Mouse (Mus musculus): ENCODE data around the gene Gcg. TPM values are rescaled to one million over a fixed set of nuclear protein-coding genes. Genes with fewer than 3 reads are reported as not detected.

The Gcg gene
- total RNA-seq (2023) = not detected

GRCm38 (mm10) chr2:62483550-62483949 is at the start of gene Gcg:
Gcg (minus strand) TSS chr2:62483650.

Other genes with a start within 250 kb of the Gcg start
- gene Dpp4, start 71.4 kb downstream of the Gcg start, total RNA-seq (2023) = 1 to 10 TPM; 5.3 to 7.9 TPM
- gene Fap, start 90.4 kb upstream of the Gcg start, total RNA-seq (2023) = under 1 TPM; 0.55 to 0.64 TPM
- 10 to 100 TPM; 15.5 to 17.6 TPM for gene Ifih1, start 162.6 kb upstream of the Gcg start, total RNA-seq (2023)
- gene Gca, start 180.6 kb upstream of the Gcg start, total RNA-seq (2023) = 10 to 100 TPM; 87.2 to 99.9 TPM

Measured in neutrophil, adult 59 days (primary cell).